Mouse (Mus musculus) ES-Bruce4 (cell line): ENCODE measurements around the gene Kif3a.

ENCODE experiments used
- CTCF ChIP-seq: IDR thresholded peaks from one replicate; pipeline ENCODE4 v1.8.1; 2011; ENCODE audit warnings: low read depth, low read length
- EP300 ChIP-seq: IDR thresholded peaks from 2 replicates; pipeline ENCODE4 v1.6.1; 2011; ENCODE audit warnings: low read depth, low read length; ENCODE audit not compliant: insufficient read depth
- POLR2A ChIP-seq: IDR thresholded peaks from one replicate; pipeline ENCODE4 v1.8.1; 2011; ENCODE audit warnings: low read length; ENCODE audit not compliant: insufficient read depth

DNA sequence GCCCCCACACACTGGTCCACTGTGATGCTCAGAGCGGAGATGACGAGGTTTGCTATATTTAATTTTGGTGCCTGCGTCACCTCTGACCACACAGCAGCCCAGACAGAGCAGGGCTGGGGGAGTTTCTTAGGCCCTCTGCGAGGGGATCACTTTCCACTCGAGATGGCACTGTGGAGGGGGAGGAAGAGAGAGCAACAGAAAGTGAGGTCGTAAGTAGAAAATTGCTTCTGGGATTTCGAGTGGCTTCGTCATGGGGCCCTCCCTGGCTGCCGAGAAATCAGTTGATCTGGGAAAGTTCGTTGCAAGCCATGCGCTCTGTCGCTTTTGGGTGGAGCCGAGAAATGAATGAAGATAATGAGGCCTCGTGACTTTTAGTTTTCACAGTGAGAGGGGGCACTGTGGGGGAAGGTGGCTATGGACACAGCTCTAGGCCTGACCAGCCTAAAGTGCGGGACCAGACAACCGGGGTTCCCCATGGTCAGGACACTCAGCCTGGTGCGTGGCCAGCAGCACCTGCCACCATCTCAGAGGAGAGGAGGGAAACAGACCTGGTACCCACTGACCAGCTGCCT is 59.7 kb downstream of the Kif3a start:
- no peak for TF ChIP-seq CTCF
- no peak for TF ChIP-seq POLR2A
- TF ChIP-seq EP300, result no peak
